Mouse (Mus musculus): ENCODE data around the gene Dlg2.

Dlg2 gene

GRCm38 (mm10) chr7:92186341-92186740 lies 1709.9 kb downstream of the Dlg2 start:
- no peak for DNase-seq (ENCODE audit: low spot score)

GRCm38 (mm10) chr7:92189149-92189548 lies 1712.7 kb downstream of the Dlg2 start:
- no peak for DNase-seq (ENCODE audit: low spot score)

- DNase-seq (ENCODE audit: low spot score): no peak
Measured at GRCm38 (mm10) chr7:92196004-92196403, 1719.5 kb downstream of the Dlg2 start.

- DNase-seq (ENCODE audit: low spot score): no peak
Measured at GRCm38 (mm10) chr7:92197621-92198020, 1721.1 kb downstream of the Dlg2 start.

- DNase-seq (ENCODE audit: low spot score): no peak
Measured at GRCm38 (mm10) chr7:92199131-92199530, 1722.7 kb downstream of the Dlg2 start.

GRCm38 (mm10) chr7:92210701-92211100 lies 1734.2 kb downstream of the Dlg2 start:
- DNase-seq (ENCODE audit: low spot score): no peak

GRCm38 (mm10) chr7:92213751-92214150 lies 1737.3 kb downstream of the Dlg2 start:
- DNase-seq (ENCODE audit: low spot score): no peak

- no peak for DNase-seq (ENCODE audit: low spot score)
Measured at GRCm38 (mm10) chr7:92218171-92218570, 1741.7 kb downstream of the Dlg2 start.

GRCm38 (mm10) chr7:92220619-92221018 lies 1744.1 kb downstream of the Dlg2 start:
- DNase-seq (ENCODE audit: low spot score): no peak

- no peak for DNase-seq (ENCODE audit: low spot score)
Measured at GRCm38 (mm10) chr7:92234476-92235202, 1758.2 kb downstream of the Dlg2 start.

GRCm38 (mm10) chr7:92235541-92236031 lies 1759.1 kb downstream of the Dlg2 start:
- DNase-seq (ENCODE audit: low spot score): no peak

- no peak for DNase-seq (ENCODE audit: low spot score)
Measured at GRCm38 (mm10) chr7:92240908-92241307, 1764.4 kb downstream of the Dlg2 start.

- no peak for DNase-seq (ENCODE audit: low spot score)
Measured at GRCm38 (mm10) chr7:92247594-92247993, 1771.1 kb downstream of the Dlg2 start.

- no peak for DNase-seq (ENCODE audit: low spot score)
Measured at GRCm38 (mm10) chr7:92248619-92249018, 1772.1 kb downstream of the Dlg2 start.

GRCm38 (mm10) chr7:92258148-92258547 lies 1781.7 kb downstream of the Dlg2 start:
- DNase-seq (ENCODE audit: low spot score): no peak

GRCm38 (mm10) chr7:92258701-92259100 lies 1782.2 kb downstream of the Dlg2 start:
- no peak for DNase-seq (ENCODE audit: low spot score)

- DNase-seq (ENCODE audit: low spot score): no peak
Measured at GRCm38 (mm10) chr7:92264325-92264724, 1787.9 kb downstream of the Dlg2 start.

- no peak for DNase-seq (ENCODE audit: low spot score)
Measured at GRCm38 (mm10) chr7:92264964-92265363, 1788.5 kb downstream of the Dlg2 start.

GRCm38 (mm10) chr7:92275353-92275752 lies 1798.9 kb downstream of the Dlg2 start:
- no peak for DNase-seq (ENCODE audit: low spot score)

- DNase-seq (ENCODE audit: low spot score): no peak
Measured at GRCm38 (mm10) chr7:92277629-92278028, 1801.2 kb downstream of the Dlg2 start.

- DNase-seq (ENCODE audit: low spot score): no peak
Measured at GRCm38 (mm10) chr7:92280925-92281324, 1804.5 kb downstream of the Dlg2 start.

- no peak for DNase-seq (ENCODE audit: low spot score)
Measured at GRCm38 (mm10) chr7:92287058-92287457, 1810.6 kb downstream of the Dlg2 start.

GRCm38 (mm10) chr7:92288814-92289213 lies 1812.3 kb downstream of the Dlg2 start:
- no peak for DNase-seq (ENCODE audit: low spot score)

GRCm38 (mm10) chr7:92292918-92293518 lies 1816.5 kb downstream of the Dlg2 start:
- DNase-seq (ENCODE audit: low spot score): no peak

Data from ovary, postnatal 14 days (tissue).